Mouse (Mus musculus) midbrain, embryonic 16.5 days (tissue): ENCODE data around the gene Zfp131. TPM values are rescaled to one million over a fixed set of nuclear protein-coding genes. Genes with fewer than 3 reads are reported as not detected.

Experiments used
- ATAC-seq: fragments of 200-750 bp; cut with Nextera tagmentation; 2 replicates; pipeline ENCODE4 v1.8.0; 2017; ENCODE audit warnings: moderate TSS enrichment
- H3K27ac ChIP-seq: fragments of 300-500 bp; sonication (generic); 2 replicates; pipeline ENCODE4 v1.5.1; 2014; ENCODE audit warnings: mild to moderate bottlenecking, low read length, mixed read lengths
- H3K27me3 ChIP-seq: fragments of 300-500 bp; sonication (generic); 2 replicates; pipeline ENCODE4 v1.6.1; 2014; ENCODE audit warnings: low read depth, low read length, mixed read lengths; ENCODE audit not compliant: control insufficient read depth, insufficient read depth
- H3K36me3 ChIP-seq: fragments of 300-500 bp; sonication (generic); 2 replicates; pipeline ENCODE4 v1.6.1; 2014; ENCODE audit warnings: mild to moderate bottlenecking, low read length, moderate library complexity, mixed read lengths; ENCODE audit not compliant: control insufficient read depth, insufficient read depth
- H3K4me1 ChIP-seq: fragments of 300-500 bp; sonication (generic); 2 replicates; pipeline ENCODE4 v1.6.1; 2014; ENCODE audit warnings: mild to moderate bottlenecking, low read length, mixed read lengths; ENCODE audit not compliant: control insufficient read depth, insufficient read depth
- H3K4me2 ChIP-seq: fragments of 300-500 bp; sonication (generic); 2 replicates; pipeline ENCODE4 v1.6.1; 2014; ENCODE audit warnings: mild to moderate bottlenecking, low read length, mixed read lengths
- H3K4me3 ChIP-seq: fragments of 300-500 bp; sonication (generic); 2 replicates; pipeline ENCODE4 v1.5.1; 2014; ENCODE audit warnings: low read depth, mild to moderate bottlenecking, low read length, moderate library complexity, mixed read lengths
- H3K9ac ChIP-seq: fragments of 300-500 bp; sonication (generic); 2 replicates; pipeline ENCODE4 v1.6.1; 2014; ENCODE audit warnings: low read depth, low read length, mixed read lengths
- H3K9me3 ChIP-seq: fragments of 300-500 bp; sonication (generic); replicated peaks from 2 replicates; pipeline ENCODE4 v1.6.1; 2014; ENCODE audit warnings: mild to moderate bottlenecking, low read length, mixed read lengths; ENCODE audit not compliant: control insufficient read depth, poor library complexity, severe bottlenecking
- WGBS: fragments of 180-500 bp; shearing (Covaris S2); extraction: QIAGEN DNeasy Blood & Tissue Kit; methylation state at CpG from one replicate; pipeline ENCODE4 v1.1.7; 2014; 5-methylcytosine and 5-hydroxymethylcytosine counted together
- polyA plus RNA-seq: library from polyadenylated mRNA; unstranded; fragments of >200 nt; fragmentation: Nextera tagmentation; extraction: Ambion mirVana; gene quantifications from 2 replicates; pipeline ENCODE4 v1.2.1, GENCODE M21; 2015

Zfp131 gene
- polyA plus RNA-seq, 1 experiment from 2014 or later: 27.4 TPM

GRCm38 (mm10) chr13:119756831-119757230 lies 33.9 kb downstream of the Zfp131 start:
- Histone ChIP-seq H3K27ac (no peak overlapping the region), H3K4me3 (no peak overlapping the region), H3K9me3 (no peaks in the 10 kb centered on the region)

GRCm38 (mm10) chr13:119755681-119756471 lies 34.8 kb downstream of the Zfp131 start, which contains the start of gene Nim1k:
TSS of gene Nim1k (minus strand) at chr13:119755882.
- peak within 1 kb of the TSS; percentile 59 for H3K4me3 ChIP-seq
- under 1% methylated on average over 42 of the region's 43 CpGs for WGBS
- ATAC-seq: peak; percentile 95
- H3K27me3 ChIP-seq: no peaks in the 10 kb centered on the region
- no peaks in the 10 kb centered on the region for H3K36me3 ChIP-seq
- peaks cover 8% of the 10 kb centered on the region for H3K4me1 ChIP-seq
- H3K27ac ChIP-seq: peak within 1 kb of the TSS; percentile 83
- H3K4me2 ChIP-seq: peak within 1 kb of the TSS; percentile 82
- peak within 1 kb of the TSS; percentile 78 for H3K9ac ChIP-seq
- no peaks in the 10 kb centered on the region for H3K9me3 ChIP-seq

More at GRCm38 (mm10) chr13:119756831-119757230, 33.9 kb downstream of the Zfp131 start:
- H3K27me3 ChIP-seq: no peaks in the 10 kb centered on the region
- H3K36me3 ChIP-seq: no peaks in the 10 kb centered on the region
- peak overlapping the region; percentile 15; the same call in 1 of the 2 replicates for H3K4me2 ChIP-seq
- 34% methylated on average over 5 of the region's 5 CpGs for WGBS
- peak overlapping the region; percentile 17; the same call in 1 of the 2 replicates for H3K9ac ChIP-seq
- no peak for ATAC-seq
- H3K4me1 ChIP-seq: peaks cover 8% of the 10 kb centered on the region

- peak overlapping the region; percentile 82 for H3K4me2 ChIP-seq
- H3K27me3 ChIP-seq: no peaks in the 10 kb centered on the region
- under 1% methylated on average over 16 of the region's 16 CpGs for WGBS
- H3K4me3 ChIP-seq: peak overlapping the region; percentile 59
- peak overlapping the region; percentile 83 for H3K27ac ChIP-seq
- ATAC-seq: peak; percentile 78
- no peaks in the 10 kb centered on the region for H3K9me3 ChIP-seq
- H3K36me3 ChIP-seq: no peaks in the 10 kb centered on the region
- H3K4me1 ChIP-seq: peaks cover 8% of the 10 kb centered on the region
- peak overlapping the region; percentile 78 for H3K9ac ChIP-seq
These were observed 35.5 kb downstream of the Zfp131 start for GRCm38 (mm10) chr13:119755141-119755547.

GRCm38 (mm10) chr13:119754635-119755020 lies 36.1 kb downstream of the Zfp131 start:
- Histone ChIP-seq H3K4me1 (peaks cover 8% of the 10 kb centered on the region), H3K4me3 (peak overlapping the region; percentile 59), H3K27me3 (no peaks in the 10 kb centered on the region), H3K36me3 (no peaks in the 10 kb centered on the region), H3K27ac (peak overlapping the region; percentile 83; the same call in 1 of the 2 replicates), H3K4me2 (peak overlapping the region; percentile 82), H3K9me3 (no peaks in the 10 kb centered on the region), H3K9ac (peak overlapping the region; percentile 78)
- 14% methylated on average over 3 of the region's 3 CpGs for WGBS
- no peak for ATAC-seq

- H3K9ac ChIP-seq: no peak overlapping the region
- WGBS: 36% methylated on average over 9 of the region's 9 CpGs
- no peaks in the 10 kb centered on the region for H3K27me3 ChIP-seq
- peak overlapping the region; percentile 82; the same call in 1 of the 2 replicates for H3K4me2 ChIP-seq
- H3K4me1 ChIP-seq: peaks cover 8% of the 10 kb centered on the region
- 0 out of 2 replicates have a peak overlapping the region, but pooled peaks have one; percentile 4 for H3K27ac ChIP-seq
- no peaks in the 10 kb centered on the region for H3K9me3 ChIP-seq
- H3K36me3 ChIP-seq: no peaks in the 10 kb centered on the region
- ATAC-seq: 0 out of 2 replicates have a peak, but pooled peaks have one; percentile 16
- no peak overlapping the region; the same call in 1 of the 2 replicates for H3K4me3 ChIP-seq
These were observed 36.6 kb downstream of the Zfp131 start for GRCm38 (mm10) chr13:119753859-119754634.

GRCm38 (mm10) chr13:119746930-119747329 lies 43.8 kb downstream of the Zfp131 start:
- no peak for ATAC-seq
- Histone ChIP-seq H3K9me3 (no peaks in the 10 kb centered on the region), H3K4me1 (peaks cover 1% of the 10 kb centered on the region), H3K27ac (no peak overlapping the region), H3K4me3 (no peak overlapping the region), H3K4me2 (no peak overlapping the region), H3K36me3 (no peaks in the 10 kb centered on the region), H3K27me3 (no peaks in the 10 kb centered on the region), H3K9ac (no peak overlapping the region)
- WGBS: 91% methylated on average over 4 of the region's 4 CpGs

GRCm38 (mm10) chr13:119743470-119743869 lies 47.2 kb downstream of the Zfp131 start:
- H3K4me2 ChIP-seq: no peak overlapping the region
- H3K4me3 ChIP-seq: no peak overlapping the region
- H3K4me1 ChIP-seq: peaks cover 10% of the 10 kb centered on the region
- no peak overlapping the region for H3K27ac ChIP-seq
- no peaks in the 10 kb centered on the region for H3K27me3 ChIP-seq
- no peaks in the 10 kb centered on the region for H3K9me3 ChIP-seq
- no peak overlapping the region for H3K9ac ChIP-seq
- WGBS: 68% methylated on average over 3 of the region's 3 CpGs
- no peak for ATAC-seq
- H3K36me3 ChIP-seq: no peaks in the 10 kb centered on the region

GRCm38 (mm10) chr13:119742711-119743415 lies 47.8 kb downstream of the Zfp131 start:
- Histone ChIP-seq H3K9me3 (no peaks in the 10 kb centered on the region), H3K4me1 (peaks cover 10% of the 10 kb centered on the region), H3K9ac (no peak overlapping the region), H3K27me3 (no peaks in the 10 kb centered on the region), H3K4me3 (no peak overlapping the region), H3K27ac (no peak overlapping the region), H3K4me2 (no peak overlapping the region), H3K36me3 (no peaks in the 10 kb centered on the region)
- WGBS: 87% methylated on average over 6 of the region's 6 CpGs
- no peak for ATAC-seq
